Mouse (Mus musculus) myocyte (in vitro differentiated cells): Measurements from ENCODE around the gene Gm11733.
A peak's percentile ranks its signal among the peaks of the same experiment; 100 is the strongest.

Experiments
- CEBPB ChIP-seq: IDR thresholded peaks from 2 replicates; pipeline ENCODE4 v1.6.1; 2011; ENCODE audit warnings: mild to moderate bottlenecking, moderate library complexity; ENCODE audit not compliant: poor library complexity, insufficient read depth, severe bottlenecking
- MAX ChIP-seq: IDR thresholded peaks from one replicate; pipeline ENCODE4 v1.6.1; 2011; ENCODE audit warnings: low read depth, mild to moderate bottlenecking, control low read depth
- POLR2A ChIP-seq: IDR thresholded peaks from one replicate; pipeline ENCODE4 v1.6.1; 2011; ENCODE audit warnings: low read depth, mild to moderate bottlenecking, control low read depth, moderate library complexity; ENCODE audit not compliant: insufficient read length
- POLR2AphosphoS2 ChIP-seq: IDR thresholded peaks from one replicate; pipeline ENCODE4 v1.6.1; 2011; ENCODE audit warnings: low read depth, control low read depth; ENCODE audit not compliant: insufficient read length
- SRF ChIP-seq: IDR thresholded peaks from one replicate; pipeline ENCODE4 v1.6.1; 2011; ENCODE audit warnings: low read depth; ENCODE audit not compliant: control insufficient read depth, insufficient read length
- TCF3 ChIP-seq: IDR thresholded peaks from one replicate; pipeline ENCODE4 v1.6.1; 2011; ENCODE audit warnings: low read depth, control low read depth; ENCODE audit not compliant: insufficient read length
- USF1 ChIP-seq: IDR thresholded peaks from one replicate; pipeline ENCODE4 v1.6.1; 2011; ENCODE audit warnings: low read depth, mild to moderate bottlenecking, control low read depth, moderate library complexity

DNA sequence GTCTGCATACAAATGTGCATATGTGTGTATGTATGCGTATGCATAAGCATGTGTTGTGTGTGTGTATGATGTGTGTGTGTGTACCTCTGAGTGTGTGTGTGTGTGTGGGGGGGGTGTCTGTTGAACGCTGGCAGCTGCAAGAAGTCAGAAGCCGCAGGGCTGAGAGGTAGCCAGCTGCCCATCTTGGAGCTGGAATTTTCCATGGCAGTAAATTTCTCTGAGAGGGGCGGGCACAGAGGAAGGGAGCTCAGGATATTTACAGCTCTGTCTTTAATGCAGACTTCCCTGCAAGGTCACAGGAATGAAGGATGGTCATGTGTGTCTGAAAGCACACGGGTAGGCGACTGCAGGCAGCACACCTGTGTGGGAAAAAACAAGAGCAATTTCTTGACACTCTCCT lies 38.5 kb upstream of the Gm11733 start:
- TF ChIP-seq POLR2A (no peak), SRF (peak; percentile 20), MAX (no peak), USF1 (no peak), CEBPB (no peak), POLR2AphosphoS2 (no peak), TCF3 (no peak)
